Mouse (Mus musculus) stomach, postnatal 0 days (tissue): Measurements from ENCODE around the gene Creld1.

Source experiments
- CTCF ChIP-seq: IDR thresholded peaks from 2 replicates; pipeline ENCODE4 v1.5.1; 2016; ENCODE audit warnings: antibody characterized with exemption, low read depth, mild to moderate bottlenecking, moderate library complexity
- EP300 ChIP-seq: optimal IDR thresholded peaks from 2 replicates; pipeline ENCODE3; 2016; ENCODE audit warnings: antibody characterized with exemption

- TF ChIP-seq CTCF (no peak), EP300 (no peak)
These were observed 44.2 kb upstream of the Creld1 start for GRCm38 (mm10) chr6:113438721-113439430.
